ENCODE assay signal across 8 mouse cellular contexts in the genomic region with DNA sequence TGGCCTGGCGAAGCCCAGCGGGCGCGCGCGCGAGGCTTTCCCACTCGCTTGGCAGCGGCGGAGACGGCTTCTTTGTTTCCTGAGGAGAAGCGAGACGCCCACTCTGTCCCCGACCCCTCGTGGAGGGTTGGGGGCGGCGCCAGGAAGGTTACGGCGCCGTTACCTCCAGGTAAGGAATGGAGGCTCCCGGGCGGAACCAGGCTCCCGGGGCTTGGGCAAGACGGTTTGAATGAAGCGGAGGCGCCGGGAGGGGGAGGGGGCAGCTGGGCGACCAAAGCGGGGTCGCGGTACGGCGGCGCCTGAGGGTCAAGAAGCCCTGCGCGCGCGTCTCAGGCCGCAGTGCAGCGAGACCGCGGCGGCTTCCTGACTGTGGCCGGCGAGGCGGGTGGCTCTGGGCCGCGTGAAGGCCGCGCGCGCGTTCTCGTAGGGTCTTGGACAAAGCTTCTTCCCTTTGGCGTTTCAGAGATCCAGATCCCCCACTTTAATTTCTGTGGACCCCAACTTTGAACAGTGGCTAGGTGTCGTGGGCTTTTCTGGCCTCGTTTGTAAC. TPM values are rescaled to one million over a fixed set of nuclear protein-coding genes. Genes with fewer than 3 reads are reported as not detected.
A peak's percentile ranks its signal among the peaks of the same experiment; 100 is the strongest.
DNase-seq lines count a peak whose midpoint lies in the region; ATAC-seq and TF ChIP-seq lines count a peak whose summit lies in the region.

No protein-coding gene starts in this region.

- peak overlapping the region; percentile 88 for H3K9ac ChIP-seq in forebrain, embryonic 12.5 days
- peak overlapping the region; percentile 87 for H3K9ac ChIP-seq in heart, postnatal 0 days (replicated peaks; ENCODE audit: low read depth, low read length)
- H3K9ac ChIP-seq in liver, embryonic 15.5 days, result peak overlapping the region; percentile 79
- H3K9ac ChIP-seq in neural tube, embryonic 12.5 days, result peak overlapping the region; percentile 85
- peak overlapping the region; percentile 92 for H3K9ac ChIP-seq in stomach, embryonic 16.5 days (ENCODE audit: low read length)

- H3K4me3 ChIP-seq in C2C12 (ENCODE audit: insufficient read depth, poor library complexity, severe bottlenecking), result peak overlapping the region; percentile 71
- peak overlapping the region; percentile 73 for H3K4me3 ChIP-seq in forebrain, embryonic 12.5 days (replicated peaks)
- H3K4me3 ChIP-seq in heart, postnatal 0 days (ENCODE audit: low read depth, low read length), result peak overlapping the region; percentile 74
- H3K4me3 ChIP-seq in liver, embryonic 15.5 days (replicated peaks), result peak overlapping the region; percentile 71
- peak overlapping the region; percentile 74 for H3K4me3 ChIP-seq in neural tube, embryonic 12.5 days
- peak overlapping the region; percentile 74 for H3K4me3 ChIP-seq in stomach, embryonic 16.5 days (replicated peaks; ENCODE audit: low read length)

- no peaks in the 10 kb centered on the region for H3K9me3 ChIP-seq in forebrain, embryonic 12.5 days
- H3K9me3 ChIP-seq in heart, postnatal 0 days (replicated peaks; ENCODE audit: control insufficient read depth, low read length), result no peaks in the 10 kb centered on the region
- H3K9me3 ChIP-seq in liver, embryonic 15.5 days (replicated peaks), result no peaks in the 10 kb centered on the region
- no peaks in the 10 kb centered on the region for H3K9me3 ChIP-seq in neural tube, embryonic 12.5 days
- no peaks in the 10 kb centered on the region for H3K9me3 ChIP-seq in stomach, embryonic 16.5 days (replicated peaks; ENCODE audit: control insufficient read depth, low read length)

- no peak for TF ChIP-seq CTCF in C2C12 (IDR thresholded peaks at IDR 0.05; ENCODE audit: control insufficient read depth, insufficient read depth, insufficient read length)
- TF ChIP-seq CTCF in heart, postnatal 0 days (IDR thresholded peaks at IDR 0.05; ENCODE audit: low read depth), result no peak

- H3K27me3 ChIP-seq in C2C12 (ENCODE audit: control insufficient read depth, insufficient read depth, insufficient read length), result no peaks in the 10 kb centered on the region
- no peaks in the 10 kb centered on the region for H3K27me3 ChIP-seq in forebrain, embryonic 12.5 days
- H3K27me3 ChIP-seq in heart, postnatal 0 days (ENCODE audit: control insufficient read depth, insufficient read depth, low read length), result no peaks in the 10 kb centered on the region
- no peaks in the 10 kb centered on the region for H3K27me3 ChIP-seq in liver, embryonic 15.5 days
- no peaks in the 10 kb centered on the region for H3K27me3 ChIP-seq in neural tube, embryonic 12.5 days (replicated peaks)
- no peaks in the 10 kb centered on the region for H3K27me3 ChIP-seq in stomach, embryonic 16.5 days (ENCODE audit: control insufficient read depth, insufficient read depth, low read length)

- WGBS in forebrain, embryonic 12.5 days, result under 1% methylated on average over 55 of the region's 57 CpGs
- 1% methylated on average over 57 of the region's 57 CpGs for WGBS in heart, postnatal 0 days
- under 1% methylated on average over 57 of the region's 57 CpGs for WGBS in liver, embryonic 15.5 days (ENCODE audit: insufficient replicate concordance)
- WGBS in neural tube, embryonic 12.5 days, result under 1% methylated on average over 57 of the region's 57 CpGs
- under 1% methylated on average over 57 of the region's 57 CpGs for WGBS in stomach, embryonic 16.5 days

- H3ac ChIP-seq in C2C12 (ENCODE audit: control insufficient read depth, insufficient read length, low read depth), result peak overlapping the region; percentile 65

- peaks cover 49% of the 10 kb centered on the region for H3K79me3 ChIP-seq in C2C12 (ENCODE audit: low read depth)

- peaks cover 30% of the 10 kb centered on the region for H3K4me1 ChIP-seq in forebrain, embryonic 12.5 days
- H3K4me1 ChIP-seq in heart, postnatal 0 days (ENCODE audit: control insufficient read depth, insufficient read depth), result peaks cover 14% of the 10 kb centered on the region
- H3K4me1 ChIP-seq in liver, embryonic 15.5 days (replicated peaks), result peaks cover 37% of the 10 kb centered on the region
- H3K4me1 ChIP-seq in neural tube, embryonic 12.5 days, result peaks cover 10% of the 10 kb centered on the region
- H3K4me1 ChIP-seq in stomach, embryonic 16.5 days (ENCODE audit: control insufficient read depth, insufficient read depth, low read length), result peaks cover 11% of the 10 kb centered on the region; the same call in 1 of the 2 replicates

- TF ChIP-seq EP300 in heart, postnatal 0 days (IDR thresholded peaks at IDR 0.05; ENCODE audit: low read depth), result no peak

- peak overlapping the region; percentile 59 for H3K4me2 ChIP-seq in forebrain, embryonic 12.5 days
- peak overlapping the region; percentile 70 for H3K4me2 ChIP-seq in heart, postnatal 0 days (ENCODE audit: low read depth, low read length)
- peak overlapping the region; percentile 90 for H3K4me2 ChIP-seq in liver, embryonic 15.5 days
- H3K4me2 ChIP-seq in neural tube, embryonic 12.5 days (replicated peaks), result peak overlapping the region; percentile 74
- peak overlapping the region; percentile 73 for H3K4me2 ChIP-seq in stomach, embryonic 16.5 days (ENCODE audit: low read depth, low read length)

- peak overlapping the region; percentile 98 for H3K27ac ChIP-seq in forebrain, embryonic 12.5 days
- peak overlapping the region; percentile 93 for H3K27ac ChIP-seq in heart, postnatal 0 days (ENCODE audit: low read depth)
- H3K27ac ChIP-seq in liver, embryonic 15.5 days (replicated peaks), result peak overlapping the region; percentile 81
- peak overlapping the region; percentile 94 for H3K27ac ChIP-seq in neural tube, embryonic 12.5 days
- peak overlapping the region; percentile 97 for H3K27ac ChIP-seq in stomach, embryonic 16.5 days (ENCODE audit: low read length)

- ATAC-seq in forebrain, embryonic 12.5 days (ENCODE audit: low FRiP score), result peak; percentile 85
- peak; percentile 82 for ATAC-seq in heart, postnatal 0 days (ENCODE audit: insufficient read depth, low read depth)
- peak; percentile 73 for ATAC-seq in liver, embryonic 15.5 days (ENCODE audit: insufficient read depth)
- peak; percentile 89 for ATAC-seq in neural tube, embryonic 12.5 days (ENCODE audit: low FRiP score, low read depth)
- ATAC-seq in stomach, embryonic 16.5 days (ENCODE audit: insufficient read depth, low FRiP score), result peak; percentile 66

- peaks cover 63% of the 10 kb centered on the region for H3K79me2 ChIP-seq in C2C12 (ENCODE audit: control insufficient read depth, insufficient read depth)

- peaks cover under 1% of the 10 kb centered on the region for H3K36me3 ChIP-seq in C2C12 (ENCODE audit: control insufficient read depth, insufficient read depth)
- peaks cover 7% of the 10 kb centered on the region for H3K36me3 ChIP-seq in forebrain, embryonic 12.5 days (replicated peaks)
- H3K36me3 ChIP-seq in heart, postnatal 0 days (replicated peaks; ENCODE audit: control insufficient read depth, insufficient read depth, low read length), result no peaks in the 10 kb centered on the region
- peaks cover 8% of the 10 kb centered on the region; the same call in 1 of the 2 replicates for H3K36me3 ChIP-seq in liver, embryonic 15.5 days (replicated peaks)
- H3K36me3 ChIP-seq in neural tube, embryonic 12.5 days, result no peaks in the 10 kb centered on the region
- no peaks in the 10 kb centered on the region for H3K36me3 ChIP-seq in stomach, embryonic 16.5 days (ENCODE audit: control insufficient read depth, insufficient read depth, low read length)

- peak; percentile 60 for DNase-seq in c-Kit-positive CD71-positive TER-119-positive erythroid progenitor cells, embryonic 14.5 days (ENCODE audit: low spot score)
- DNase-seq in heart, postnatal 0 days (ENCODE audit: low spot score), result peak; percentile 87
- DNase-seq in kidney, postnatal 4 days, result peak; percentile 96 to 97

TF ChIP-seq in C2C12, 6 proteins besides CTCF, POLR2A, EP300 and RAD21:
- TF ChIP-seq MYOD1 (IDR thresholded peaks at IDR 0.05; ENCODE audit: control insufficient read depth, insufficient read length, low read depth) (no peak), MYOG (IDR thresholded peaks at IDR 0.05; ENCODE audit: control insufficient read depth, extremely low read depth, insufficient read length) (no peak), FOSL1 (IDR thresholded peaks at IDR 0.05; ENCODE audit: insufficient read depth, low read length, poor library complexity, severe bottlenecking) (no peak), MAX (IDR thresholded peaks at IDR 0.05) (peak; percentile 4), CEBPB (IDR thresholded peaks at IDR 0.05; ENCODE audit: low read depth) (no peak), USF1 (IDR thresholded peaks at IDR 0.05; ENCODE audit: low read depth) (no peak)
TF ChIP-seq in C2C12: peak in this region for 1.

RNA-seq across cellular contexts. Expression of a gene that starts 0.3 kb away (rescaled TPM):
- 72.2 TPM for polyA plus RNA-seq in C2C12 (2012; fragmentation: generic; extraction: Trizol)
- 184 and 203 TPM in 2 replicates for polyA plus RNA-seq in forebrain, embryonic 12.5 days (2016; fragmentation: Nextera tagmentation; extraction: Ambion mirVana)
- 55.9 and 66.0 TPM in 2 replicates for total RNA-seq in heart, postnatal 0 days (2014; rRNA removed; ENCODE audit: low replicate concordance)
- 22.2 and 22.9 TPM in 2 replicates for polyA plus RNA-seq in heart, postnatal 0 days (2015; fragmentation: Nextera tagmentation; extraction: Ambion mirVana)
- 22.5 and 24.5 TPM in 2 replicates for polyA plus RNA-seq in liver, embryonic 15.5 days (2015; fragmentation: Nextera tagmentation; extraction: Ambion mirVana)
- polyA plus RNA-seq in neural tube, embryonic 12.5 days (2016; fragmentation: Nextera tagmentation; extraction: Ambion mirVana), result 178 and 186 TPM in 2 replicates
- polyA plus RNA-seq in stomach, embryonic 16.5 days (2015; fragmentation: Nextera tagmentation; extraction: Ambion mirVana), result 63.2 and 65.0 TPM in 2 replicates

RNA-seq across cellular contexts. Expression of a gene that starts 23.7 kb away (rescaled TPM):
- 12.5 TPM for polyA plus RNA-seq in C2C12 (2012; fragmentation: generic; extraction: Trizol)
- polyA plus RNA-seq in forebrain, embryonic 12.5 days (2016; fragmentation: Nextera tagmentation; extraction: Ambion mirVana), result 17.3 TPM in 2 replicates
- 12.3 and 17.6 TPM in 2 replicates for total RNA-seq in heart, postnatal 0 days (2014; rRNA removed; ENCODE audit: low replicate concordance)
- 9.1 and 11.9 TPM in 2 replicates for polyA plus RNA-seq in heart, postnatal 0 days (2015; fragmentation: Nextera tagmentation; extraction: Ambion mirVana)
- polyA plus RNA-seq in liver, embryonic 15.5 days (2015; fragmentation: Nextera tagmentation; extraction: Ambion mirVana), result 10.9 and 12.7 TPM in 2 replicates
- 22.0 and 22.1 TPM in 2 replicates for polyA plus RNA-seq in neural tube, embryonic 12.5 days (2016; fragmentation: Nextera tagmentation; extraction: Ambion mirVana)
- 34.0 and 39.4 TPM in 2 replicates for polyA plus RNA-seq in stomach, embryonic 16.5 days (2015; fragmentation: Nextera tagmentation; extraction: Ambion mirVana)

RNA-seq across cellular contexts. Expression of a gene that starts 23.8 kb away (rescaled TPM):
- polyA plus RNA-seq in C2C12 (2012; fragmentation: generic; extraction: Trizol), result 20.8 TPM
- 54.5 and 55.9 TPM in 2 replicates for polyA plus RNA-seq in forebrain, embryonic 12.5 days (2016; fragmentation: Nextera tagmentation; extraction: Ambion mirVana)
- 33.4 and 44.6 TPM in 2 replicates for total RNA-seq in heart, postnatal 0 days (2014; rRNA removed; ENCODE audit: low replicate concordance)
- 23.2 and 23.7 TPM in 2 replicates for polyA plus RNA-seq in heart, postnatal 0 days (2015; fragmentation: Nextera tagmentation; extraction: Ambion mirVana)
- 18.4 and 18.9 TPM in 2 replicates for polyA plus RNA-seq in liver, embryonic 15.5 days (2015; fragmentation: Nextera tagmentation; extraction: Ambion mirVana)
- 58.2 and 62.4 TPM in 2 replicates for polyA plus RNA-seq in neural tube, embryonic 12.5 days (2016; fragmentation: Nextera tagmentation; extraction: Ambion mirVana)
- 19.9 and 22.9 TPM in 2 replicates for polyA plus RNA-seq in stomach, embryonic 16.5 days (2015; fragmentation: Nextera tagmentation; extraction: Ambion mirVana)

Comparison
In these comparisons a context has a peak if more than half of its experiments do, and no peak if none do; other contexts are left out.
1. Peak in every context shown above with its lines: DNase-seq, ATAC-seq, H3K4me3 ChIP-seq and H3K27ac ChIP-seq.